Mouse (Mus musculus): ENCODE measurements around the gene Il2. TPM values are rescaled to one million over a fixed set of nuclear protein-coding genes. Genes with fewer than 3 reads are reported as not detected.

Il2 gene
- 0.39 TPM in 2 replicates for polyA plus RNA-seq (2015; fragmentation: Nextera tagmentation; extraction: Ambion mirVana)

DNA sequence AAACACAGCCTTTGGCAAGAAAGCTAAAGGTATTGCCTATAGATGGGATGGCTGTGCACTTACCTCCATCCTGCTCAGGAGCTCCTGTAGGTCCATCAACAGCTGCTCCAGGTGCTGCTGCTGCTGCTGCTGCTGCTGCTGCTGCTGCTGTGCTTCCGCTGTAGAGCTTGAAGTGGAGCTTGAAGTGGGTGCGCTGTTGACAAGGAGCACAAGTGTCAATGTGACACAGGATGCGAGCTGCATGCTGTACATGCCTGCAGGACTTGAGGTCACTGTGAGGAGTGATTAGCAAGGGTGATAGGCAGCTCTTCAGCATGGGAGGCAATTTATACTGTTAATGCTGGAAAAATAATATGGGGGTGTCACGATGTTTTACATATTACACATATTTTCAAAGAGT lies at the start of gene Il2:
Gene Il2, minus strand, starts transcription at position 305 of the 400 bp plus-strand sequence.
- Histone ChIP-seq H3K4me1 (replicated peaks; ENCODE audit: control insufficient read depth, insufficient read depth, low read length) (no peaks in the 10 kb centered on the region), H3K27me3 (replicated peaks; ENCODE audit: control insufficient read depth, insufficient read depth, low read length) (no peaks in the 10 kb centered on the region), H3K4me3 (replicated peaks; ENCODE audit: low read length) (no peak within 1 kb of the TSS), H3K36me3 (ENCODE audit: control insufficient read depth, insufficient read depth) (no peaks in the 10 kb centered on the region), H3K4me2 (ENCODE audit: low read length) (no peak within 1 kb of the TSS), H3K27ac (ENCODE audit: low read length) (no peak within 1 kb of the TSS), H3K9ac (replicated peaks; ENCODE audit: low read depth, low read length) (no peak within 1 kb of the TSS), H3K9me3 (ENCODE audit: control insufficient read depth, low read length) (no peaks in the 10 kb centered on the region)
- 92% methylated on average over 4 of the region's 4 CpGs for WGBS
- no peak for ATAC-seq

DNA sequence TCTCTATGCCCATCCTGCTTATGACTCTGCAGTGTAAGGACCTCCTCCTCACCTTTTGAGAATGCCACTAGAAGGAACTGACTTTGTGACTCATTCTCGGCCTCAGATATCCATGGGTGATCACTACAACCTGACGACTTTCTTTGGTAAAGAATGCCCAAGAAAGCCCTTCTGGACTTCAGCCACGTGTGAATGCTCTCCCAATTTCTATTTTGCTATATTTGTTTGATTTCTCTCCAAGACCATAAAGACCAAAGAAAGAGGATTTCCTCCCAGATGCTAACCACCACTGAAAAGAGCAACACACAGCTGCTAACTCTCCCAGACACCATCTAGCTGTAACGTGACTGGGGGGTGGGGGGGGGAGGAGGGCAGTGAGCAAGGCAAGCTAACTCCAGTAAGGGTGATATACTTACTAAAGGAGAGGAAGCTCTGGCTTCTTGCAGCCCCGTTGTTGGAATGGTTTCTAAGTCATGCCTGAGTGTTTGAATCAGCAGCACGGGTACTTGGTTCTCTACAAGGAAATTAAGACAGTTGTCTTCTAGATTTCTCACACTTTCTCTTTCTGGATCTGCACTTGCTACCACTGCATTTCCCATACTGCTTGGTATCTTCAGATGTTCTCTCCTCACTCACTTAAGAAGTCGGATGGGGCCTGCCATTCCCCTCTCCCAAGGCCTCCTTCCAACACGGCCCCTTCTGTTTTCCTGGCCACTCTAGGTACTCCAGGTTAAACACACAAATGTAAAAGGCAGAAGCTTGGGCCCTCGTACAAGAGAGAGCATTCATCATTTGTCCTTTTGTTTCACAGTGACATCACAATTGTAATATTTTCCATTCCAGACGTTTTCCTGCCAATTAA lies 49.2 kb upstream of the Il2 start:
- Histone ChIP-seq H3K9me3 (ENCODE audit: control insufficient read depth, low read length) (no peaks in the 10 kb centered on the region), H3K27me3 (replicated peaks; ENCODE audit: control insufficient read depth, insufficient read depth, low read length) (no peaks in the 10 kb centered on the region), H3K27ac (ENCODE audit: low read length) (no peak overlapping the region), H3K4me2 (ENCODE audit: low read length) (no peak overlapping the region), H3K9ac (replicated peaks; ENCODE audit: low read depth, low read length) (no peak overlapping the region), H3K4me1 (replicated peaks; ENCODE audit: control insufficient read depth, insufficient read depth, low read length) (no peaks in the 10 kb centered on the region), H3K4me3 (replicated peaks; ENCODE audit: low read length) (no peak overlapping the region), H3K36me3 (ENCODE audit: control insufficient read depth, insufficient read depth) (no peaks in the 10 kb centered on the region)
- no peak for ATAC-seq
- WGBS = 74% methylated on average over 10 of the region's 10 CpGs

DNA sequence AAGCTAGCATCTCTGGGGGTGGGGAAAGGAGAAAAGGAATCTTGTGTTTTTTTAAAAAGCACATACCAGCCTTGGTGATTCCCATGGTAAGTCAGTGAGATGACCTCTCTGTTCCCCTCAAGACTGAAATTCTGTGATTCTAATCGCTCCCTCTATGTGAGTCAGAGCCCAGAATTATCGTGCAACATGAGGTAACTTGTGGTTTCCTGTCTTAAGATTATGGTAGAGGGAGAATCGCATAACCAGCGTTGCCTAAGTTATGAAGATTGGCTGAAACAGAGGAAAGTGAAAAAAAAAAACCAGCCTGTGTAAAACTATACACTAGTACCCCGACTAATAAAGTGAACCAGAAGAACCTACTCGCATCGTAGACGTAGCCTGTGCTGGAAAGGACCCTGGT lies 47.5 kb upstream of the Il2 start:
- H3K9ac ChIP-seq (replicated peaks; ENCODE audit: low read depth, low read length) = no peak overlapping the region
- no peak overlapping the region for H3K27ac ChIP-seq (ENCODE audit: low read length)
- no peak overlapping the region for H3K4me2 ChIP-seq (ENCODE audit: low read length)
- ATAC-seq = no peak
- no peaks in the 10 kb centered on the region for H3K4me1 ChIP-seq (replicated peaks; ENCODE audit: control insufficient read depth, insufficient read depth, low read length)
- H3K36me3 ChIP-seq (ENCODE audit: control insufficient read depth, insufficient read depth) = no peaks in the 10 kb centered on the region
- no peak overlapping the region for H3K4me3 ChIP-seq (replicated peaks; ENCODE audit: low read length)
- 93% methylated on average over 8 of the region's 8 CpGs for WGBS
- no peaks in the 10 kb centered on the region for H3K9me3 ChIP-seq (ENCODE audit: control insufficient read depth, low read length)
- H3K27me3 ChIP-seq (replicated peaks; ENCODE audit: control insufficient read depth, insufficient read depth, low read length) = no peaks in the 10 kb centered on the region

DNA sequence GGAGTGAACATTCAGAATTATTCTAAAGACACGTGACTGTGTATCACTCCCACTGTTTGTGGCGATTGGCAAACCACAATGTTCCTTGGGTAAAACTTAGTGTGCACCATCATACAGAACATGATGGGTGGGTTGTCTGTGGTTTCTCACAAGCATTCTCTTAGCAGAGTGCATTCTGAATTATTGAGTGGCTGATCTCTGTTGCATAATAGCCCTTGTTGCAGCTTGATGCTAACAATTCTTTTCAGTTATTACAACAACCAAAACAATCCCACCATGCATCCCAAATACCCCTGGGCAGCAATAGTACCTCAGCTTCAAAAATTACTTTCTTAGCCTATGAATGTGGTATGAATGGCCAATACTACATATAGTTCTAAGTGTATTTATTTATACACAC lies 43.5 kb upstream of the Il2 start:
- Histone ChIP-seq H3K27ac (ENCODE audit: low read length) (no peak overlapping the region), H3K4me2 (ENCODE audit: low read length) (no peak overlapping the region), H3K9me3 (ENCODE audit: control insufficient read depth, low read length) (no peaks in the 10 kb centered on the region), H3K9ac (replicated peaks; ENCODE audit: low read depth, low read length) (no peak overlapping the region), H3K4me3 (replicated peaks; ENCODE audit: low read length) (no peak overlapping the region), H3K4me1 (replicated peaks; ENCODE audit: control insufficient read depth, insufficient read depth, low read length) (no peaks in the 10 kb centered on the region), H3K36me3 (ENCODE audit: control insufficient read depth, insufficient read depth) (no peaks in the 10 kb centered on the region), H3K27me3 (replicated peaks; ENCODE audit: control insufficient read depth, insufficient read depth, low read length) (no peaks in the 10 kb centered on the region)
- WGBS = 95% methylated on average over 2 of the region's 2 CpGs
- ATAC-seq = no peak

DNA sequence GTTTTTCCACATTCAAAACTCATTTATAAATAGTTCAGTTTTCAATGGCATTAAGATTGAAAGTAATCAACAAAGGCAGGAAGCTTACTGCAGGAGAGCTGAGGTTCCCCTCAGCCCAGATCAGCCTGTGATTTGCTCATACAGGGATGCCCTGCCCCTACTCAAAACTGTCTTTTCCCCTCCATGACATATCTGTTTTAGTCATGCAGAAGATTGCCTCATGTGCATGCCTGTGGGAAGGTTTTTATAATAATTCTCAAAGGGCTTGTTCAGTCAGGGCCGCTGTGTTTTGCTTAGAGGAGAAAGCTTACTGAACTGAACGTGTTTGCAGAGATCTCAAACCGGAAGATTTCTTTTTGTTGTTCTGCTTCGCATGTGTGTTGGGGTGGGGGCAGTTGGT lies 35.3 kb upstream of the Il2 start:
- Histone ChIP-seq H3K36me3 (ENCODE audit: control insufficient read depth, insufficient read depth) (no peaks in the 10 kb centered on the region), H3K27me3 (replicated peaks; ENCODE audit: control insufficient read depth, insufficient read depth, low read length) (no peaks in the 10 kb centered on the region), H3K4me1 (replicated peaks; ENCODE audit: control insufficient read depth, insufficient read depth, low read length) (no peaks in the 10 kb centered on the region), H3K9me3 (ENCODE audit: control insufficient read depth, low read length) (no peaks in the 10 kb centered on the region), H3K9ac (replicated peaks; ENCODE audit: low read depth, low read length) (no peak overlapping the region), H3K4me2 (ENCODE audit: low read length) (no peak overlapping the region), H3K27ac (ENCODE audit: low read length) (no peak overlapping the region), H3K4me3 (replicated peaks; ENCODE audit: low read length) (no peak overlapping the region)
- WGBS = 72% methylated on average over 4 of the region's 4 CpGs
- no peak for ATAC-seq

DNA sequence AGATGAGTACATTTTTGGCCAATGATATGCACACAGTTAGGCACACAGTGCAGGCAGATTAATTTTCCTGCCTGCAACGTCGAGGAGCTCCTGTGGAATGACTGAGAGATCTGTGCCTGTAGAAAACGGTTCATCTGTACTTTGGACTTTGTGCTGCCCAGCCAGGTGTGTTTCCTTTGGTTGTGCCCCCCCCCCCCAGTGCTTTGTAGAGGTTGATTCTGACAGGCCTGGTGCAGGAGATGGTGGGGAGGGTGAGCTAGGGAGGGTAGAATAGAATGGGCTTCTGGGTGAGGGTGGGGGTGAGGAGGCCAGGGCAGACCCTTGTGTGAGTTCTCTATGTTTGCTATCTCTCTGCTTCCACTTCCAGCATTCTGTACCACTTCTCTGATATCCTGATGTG lies 32.5 kb upstream of the Il2 start:
- no peaks in the 10 kb centered on the region for H3K27me3 ChIP-seq (replicated peaks; ENCODE audit: control insufficient read depth, insufficient read depth, low read length)
- no peak overlapping the region for H3K4me2 ChIP-seq (ENCODE audit: low read length)
- no peak overlapping the region for H3K27ac ChIP-seq (ENCODE audit: low read length)
- no peaks in the 10 kb centered on the region for H3K9me3 ChIP-seq (ENCODE audit: control insufficient read depth, low read length)
- WGBS = 87% methylated on average over 3 of the region's 3 CpGs
- ATAC-seq = no peak
- H3K4me3 ChIP-seq (replicated peaks; ENCODE audit: low read length) = no peak overlapping the region
- no peaks in the 10 kb centered on the region for H3K36me3 ChIP-seq (ENCODE audit: control insufficient read depth, insufficient read depth)
- H3K4me1 ChIP-seq (replicated peaks; ENCODE audit: control insufficient read depth, insufficient read depth, low read length) = no peaks in the 10 kb centered on the region
- no peak overlapping the region for H3K9ac ChIP-seq (replicated peaks; ENCODE audit: low read depth, low read length)

DNA sequence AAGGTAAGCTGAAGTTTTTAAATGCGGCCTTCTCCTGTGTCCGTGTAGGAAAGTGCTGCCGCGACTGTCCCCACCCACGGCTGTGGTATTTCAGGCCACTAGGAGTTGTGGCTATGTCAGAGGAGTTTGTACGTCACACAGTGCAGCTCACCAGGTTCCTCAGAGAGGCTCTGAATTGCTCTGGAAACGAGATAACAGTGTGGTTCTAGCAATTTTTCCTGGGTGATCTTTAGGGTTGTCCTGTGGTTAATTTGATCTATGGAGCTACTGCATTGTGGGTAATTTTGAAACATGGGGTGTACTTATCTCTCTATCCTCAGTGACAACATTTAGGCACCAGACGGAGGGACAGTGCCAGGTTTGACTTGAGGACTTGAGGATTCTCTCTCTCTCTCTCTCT lies 31.3 kb upstream of the Il2 start:
- Histone ChIP-seq H3K9ac (replicated peaks; ENCODE audit: low read depth, low read length) (no peak overlapping the region), H3K9me3 (ENCODE audit: control insufficient read depth, low read length) (no peaks in the 10 kb centered on the region), H3K36me3 (ENCODE audit: control insufficient read depth, insufficient read depth) (no peaks in the 10 kb centered on the region), H3K27ac (ENCODE audit: low read length) (no peak overlapping the region), H3K4me3 (replicated peaks; ENCODE audit: low read length) (no peak overlapping the region), H3K27me3 (replicated peaks; ENCODE audit: control insufficient read depth, insufficient read depth, low read length) (no peaks in the 10 kb centered on the region), H3K4me1 (replicated peaks; ENCODE audit: control insufficient read depth, insufficient read depth, low read length) (no peaks in the 10 kb centered on the region), H3K4me2 (ENCODE audit: low read length) (no peak overlapping the region)
- ATAC-seq = no peak
- 75% methylated on average over 8 of the region's 8 CpGs for WGBS

DNA sequence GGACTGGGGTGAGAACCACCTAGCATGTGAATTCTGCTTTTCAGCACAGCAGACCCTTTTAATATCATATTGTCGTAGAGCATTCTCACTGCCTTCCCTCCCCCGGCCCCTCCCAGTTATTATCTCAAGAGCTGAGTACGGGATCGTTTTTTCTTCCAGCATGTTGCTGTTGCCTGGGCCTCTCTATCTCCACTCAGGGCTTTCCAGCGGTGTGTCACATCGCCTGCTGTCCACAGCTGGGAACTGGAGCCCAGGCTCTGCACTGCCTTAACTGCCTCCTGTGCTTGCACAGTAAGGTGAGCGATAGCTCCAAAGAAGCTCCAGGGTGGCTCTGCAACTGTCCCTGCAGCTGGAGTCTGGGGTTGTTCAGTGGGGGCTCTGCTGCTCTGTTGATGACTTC lies 28.6 kb upstream of the Il2 start:
- no peaks in the 10 kb centered on the region for H3K36me3 ChIP-seq (ENCODE audit: control insufficient read depth, insufficient read depth)
- no peak overlapping the region for H3K4me2 ChIP-seq (ENCODE audit: low read length)
- no peak overlapping the region for H3K27ac ChIP-seq (ENCODE audit: low read length)
- no peaks in the 10 kb centered on the region for H3K9me3 ChIP-seq (ENCODE audit: control insufficient read depth, low read length)
- no peak overlapping the region for H3K4me3 ChIP-seq (replicated peaks; ENCODE audit: low read length)
- 73% methylated on average over 7 of the region's 7 CpGs for WGBS
- H3K4me1 ChIP-seq (replicated peaks; ENCODE audit: control insufficient read depth, insufficient read depth, low read length) = no peaks in the 10 kb centered on the region
- H3K27me3 ChIP-seq (replicated peaks; ENCODE audit: control insufficient read depth, insufficient read depth, low read length) = no peaks in the 10 kb centered on the region
- no peak overlapping the region for H3K9ac ChIP-seq (replicated peaks; ENCODE audit: low read depth, low read length)
- no peak for ATAC-seq

DNA sequence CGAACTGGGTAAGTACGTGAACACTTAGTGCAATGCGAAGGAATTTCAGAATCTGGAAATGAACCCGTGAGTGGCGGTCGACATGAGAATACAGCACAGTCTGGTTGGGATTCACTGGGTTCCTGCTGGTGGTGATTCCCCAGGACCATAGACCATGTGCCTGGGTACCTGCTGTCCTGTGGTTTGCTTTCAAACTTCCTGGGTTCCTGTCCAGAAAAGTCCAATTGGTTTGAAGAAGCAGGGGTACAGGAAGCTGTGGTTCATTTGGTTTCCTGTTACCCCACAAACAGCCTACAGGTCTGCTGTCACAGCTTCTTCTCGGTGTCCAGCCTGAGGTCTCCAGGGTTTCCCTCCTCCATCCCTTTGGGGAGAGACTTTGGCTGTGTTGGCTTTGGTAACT lies 27.2 kb upstream of the Il2 start:
- H3K9ac ChIP-seq (replicated peaks; ENCODE audit: low read depth, low read length) = no peak overlapping the region
- no peaks in the 10 kb centered on the region for H3K36me3 ChIP-seq (ENCODE audit: control insufficient read depth, insufficient read depth)
- no peak overlapping the region for H3K27ac ChIP-seq (ENCODE audit: low read length)
- ATAC-seq = no peak
- H3K4me2 ChIP-seq (ENCODE audit: low read length) = no peak overlapping the region
- no peaks in the 10 kb centered on the region for H3K4me1 ChIP-seq (replicated peaks; ENCODE audit: control insufficient read depth, insufficient read depth, low read length)
- no peaks in the 10 kb centered on the region for H3K9me3 ChIP-seq (ENCODE audit: control insufficient read depth, low read length)
- 92% methylated on average over 7 of the region's 7 CpGs for WGBS
- no peak overlapping the region for H3K4me3 ChIP-seq (replicated peaks; ENCODE audit: low read length)
- no peaks in the 10 kb centered on the region for H3K27me3 ChIP-seq (replicated peaks; ENCODE audit: control insufficient read depth, insufficient read depth, low read length)

DNA sequence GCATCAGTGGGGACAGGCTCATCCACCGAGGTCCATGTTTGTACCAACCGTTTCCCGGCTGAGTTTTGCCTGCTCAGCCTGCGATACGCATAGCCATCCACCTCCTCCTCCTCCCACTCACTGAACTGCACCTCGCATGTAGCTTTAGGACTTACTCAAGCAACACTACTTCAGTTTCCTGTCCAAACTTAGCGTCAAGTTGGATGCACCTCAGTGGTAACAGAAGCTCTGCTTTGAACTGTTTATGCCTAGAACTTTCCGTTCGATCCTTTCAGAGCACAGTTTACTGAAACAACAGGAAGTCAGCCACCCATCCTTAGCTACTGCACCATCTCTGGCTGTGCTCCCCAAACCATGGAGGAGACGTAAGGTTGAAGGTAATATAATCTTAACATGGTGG lies 26.5 kb upstream of the Il2 start:
- Histone ChIP-seq H3K4me1 (replicated peaks; ENCODE audit: control insufficient read depth, insufficient read depth, low read length) (no peaks in the 10 kb centered on the region), H3K27me3 (replicated peaks; ENCODE audit: control insufficient read depth, insufficient read depth, low read length) (no peaks in the 10 kb centered on the region), H3K4me2 (ENCODE audit: low read length) (no peak overlapping the region), H3K9ac (replicated peaks; ENCODE audit: low read depth, low read length) (no peak overlapping the region), H3K27ac (ENCODE audit: low read length) (no peak overlapping the region), H3K36me3 (ENCODE audit: control insufficient read depth, insufficient read depth) (no peaks in the 10 kb centered on the region), H3K4me3 (replicated peaks; ENCODE audit: low read length) (no peak overlapping the region), H3K9me3 (ENCODE audit: control insufficient read depth, low read length) (no peaks in the 10 kb centered on the region)
- WGBS = 94% methylated on average over 10 of the region's 10 CpGs
- no peak for ATAC-seq

All from forebrain, embryonic 16.5 days (tissue).